Comparison of ENCODE assay signal across 8 mouse cellular contexts in genomic region chr11:103170494-103171285, GRCm38 (mm10). TPM values are rescaled to one million over a fixed set of nuclear protein-coding genes. Genes with fewer than 3 reads are reported as not detected.
A peak's percentile ranks its signal among the peaks of the same experiment; 100 is the strongest.
DNase-seq lines count a peak whose midpoint lies in the region; ATAC-seq lines count a peak whose summit lies in the region.

Fmnl1 (plus strand) TSS chr11:103171107.

- peak; percentile 12 for ATAC-seq in CD4-positive, CD25-positive, alpha-beta regulatory T cell, adult 4 months

- DNase-seq in 416B (ENCODE audit: low read depth), result peak; percentile 46
- DNase-seq in embryo, embryonic 11 days, result peak; percentile 40
- DNase-seq in heart, postnatal 14 days, result peak; percentile 66 to 75
- peak; percentile 57 to 72 for DNase-seq in kidney, postnatal 4 days
- peak; percentile 63 for DNase-seq in lung, postnatal 14 days
- DNase-seq in right cerebral cortex, postnatal 4 days, result peak; percentile 66
- no peak for DNase-seq in c-Kit-positive CD71-positive TER-119-positive erythroid progenitor cells, embryonic 14.5 days (ENCODE audit: low spot score)

- intact Hi-C loops in heart, postnatal 14 days (cut with DNase I), result no loop called here

RNA-seq across cellular contexts. Expression of gene Fmnl1, which starts in this region (rescaled TPM):
- 10 to 100 TPM; 54.2 to 69.6 TPM for polyA plus RNA-seq in CD4-positive, CD25-positive, alpha-beta regulatory T cell, adult 4 months (2017; shearing (Covaris generic))
- 10 to 100 TPM; 16.8 to 21.6 TPM for total RNA-seq in heart, postnatal 14 days (2021)
